Mouse (Mus musculus) MEL (cell line): ENCODE measurements around the gene Sgcd.

Experiments used
- CTCF ChIP-seq, 3 experiments: IDR thresholded peaks in 2 of 3; conservative IDR thresholded peaks in 1 of 3; 2 replicates each; pipeline ENCODE4 v1.5.1; 2011 to 2012; ENCODE audit warnings: low read length in 3 of 3, low read depth in 2 of 3, mild to moderate bottlenecking in 2 of 3, improper control_type of control experiment in 1 of 3, inconsistent platforms in 1 of 3, mixed read lengths in 1 of 3, moderate library complexity in 1 of 3; ENCODE audit not compliant: control insufficient read depth in 1 of 3, insufficient read depth in 1 of 3, poor library complexity in 1 of 3, severe bottlenecking in 1 of 3
- GATA1 ChIP-seq: IDR thresholded peaks from 2 replicates; pipeline ENCODE4 v1.6.1; 2011; ENCODE audit warnings: low read depth, low read length, improper control_type of control experiment
- POLR2AphosphoS5 ChIP-seq: IDR thresholded peaks from 2 replicates; pipeline ENCODE4 v1.6.1; 2012; ENCODE audit warnings: low read depth, borderline replicate concordance, mild to moderate bottlenecking, inconsistent platforms, low read length, moderate library complexity, mixed read lengths

- TF ChIP-seq CTCF (IDR thresholded peaks at IDR 0.05 in 2 of 3, conservative IDR thresholded peaks at IDR 0.05 in 1 of 3; ENCODE audit: control insufficient read depth in 1 of 3, insufficient read depth in 1 of 3, low read depth in 2 of 3, low read length in 3 of 3, poor library complexity in 1 of 3, severe bottlenecking in 1 of 3) (no peak), GATA1 (no peak), POLR2AphosphoS5 (no peak)
Observed at GRCm38 (mm10) chr11:47050390-47050789, 938.4 kb downstream of the Sgcd start.
